In the genomic region with DNA sequence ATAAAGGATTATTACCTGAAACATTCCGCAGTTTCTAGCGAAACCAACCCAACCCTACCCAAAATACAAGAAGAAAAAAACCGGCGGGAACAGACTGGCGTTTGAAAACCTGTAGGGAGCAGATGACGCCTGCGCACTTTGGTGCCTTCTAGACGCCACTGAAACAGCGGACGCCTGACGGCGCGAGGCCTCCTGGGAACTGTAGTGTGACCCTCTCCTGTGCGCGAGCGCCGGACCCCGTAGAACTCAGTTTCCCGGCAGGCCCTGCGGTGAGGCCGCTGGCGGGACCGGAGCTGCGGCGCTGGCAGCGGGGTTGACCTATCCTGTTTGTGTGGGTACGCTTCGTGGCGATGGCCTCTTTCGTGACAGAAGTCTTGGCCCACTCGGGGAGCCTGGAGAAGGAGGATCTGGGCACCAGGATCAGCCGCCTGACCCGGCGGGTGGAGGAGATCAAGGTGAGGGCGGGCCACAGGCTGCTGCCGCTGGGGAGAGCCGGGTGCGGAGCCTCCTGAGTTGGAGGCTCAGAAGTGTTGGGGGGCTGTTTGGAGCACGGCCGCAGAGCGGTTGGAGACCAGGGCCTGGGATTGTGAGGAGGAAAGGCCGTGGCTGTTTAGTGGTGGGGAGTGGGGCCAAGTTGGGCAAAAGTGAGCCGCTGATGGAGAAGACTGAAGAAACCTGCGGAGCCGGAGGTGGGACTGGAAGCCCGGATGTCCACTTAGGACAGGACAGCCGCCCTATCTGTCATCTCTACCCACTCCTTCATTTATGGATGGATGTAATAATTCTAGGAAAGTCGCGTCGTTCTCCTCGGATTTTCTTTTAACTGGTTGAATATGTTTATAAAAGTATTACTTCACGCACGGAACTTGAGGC, we compare ENCODE assay signal across 8 mouse cellular contexts. TPM values are rescaled to one million over a fixed set of nuclear protein-coding genes. Genes with fewer than 3 reads are reported as not detected.
A peak's percentile ranks its signal among the peaks of the same experiment; 100 is the strongest.
DNase-seq lines count a peak whose midpoint lies in the region; ATAC-seq and TF ChIP-seq lines count a peak whose summit lies in the region.

Gene Zw10, plus strand, starts transcription at position 281 of the 873 bp plus-strand sequence.

- under 1% methylated on average over 53 of the region's 53 CpGs for WGBS in forebrain, embryonic 10.5 days
- WGBS in heart, embryonic 15.5 days, result under 1% methylated on average over 53 of the region's 53 CpGs
- under 1% methylated on average over 53 of the region's 53 CpGs for WGBS in liver, embryonic 14.5 days (ENCODE audit: insufficient replicate concordance)
- under 1% methylated on average over 53 of the region's 53 CpGs for WGBS in neural tube, embryonic 11.5 days
- WGBS in stomach, postnatal 0 days, result under 1% methylated on average over 49 of the region's 53 CpGs

- H3K4me3 ChIP-seq in forebrain, embryonic 10.5 days, result peak within 1 kb of the TSS; percentile 90
- peak within 1 kb of the TSS; percentile 88 for H3K4me3 ChIP-seq in heart, embryonic 15.5 days
- peak within 1 kb of the TSS; percentile 89 to 97 for H3K4me3 ChIP-seq in liver, embryonic 14.5 days (ENCODE audit: insufficient read depth in 1 of 2, low read depth in 2 of 2, low read length in 2 of 2)
- peak within 1 kb of the TSS; percentile 76 for H3K4me3 ChIP-seq in neural tube, embryonic 11.5 days (ENCODE audit: low read depth, low read length)
- H3K4me3 ChIP-seq in stomach, postnatal 0 days (ENCODE audit: low read depth, low read length), result peak within 1 kb of the TSS; percentile 89

- H3K4me2 ChIP-seq in heart, embryonic 15.5 days, result peak within 1 kb of the TSS; percentile 56
- peak within 1 kb of the TSS; percentile 90 for H3K4me2 ChIP-seq in liver, embryonic 14.5 days (ENCODE audit: low read depth)
- H3K4me2 ChIP-seq in neural tube, embryonic 11.5 days (ENCODE audit: low read depth), result peak within 1 kb of the TSS; percentile 55
- peak within 1 kb of the TSS; percentile 77 for H3K4me2 ChIP-seq in stomach, postnatal 0 days (replicated peaks; ENCODE audit: low read depth)

- no peak for TF ChIP-seq EP300 in liver, embryonic 14.5 days (IDR thresholded peaks at IDR 0.05; ENCODE audit: low read depth)
- no peak for TF ChIP-seq EP300 in stomach, postnatal 0 days (optimal IDR thresholded peaks at IDR 0.05)

- peaks cover 18% of the 10 kb centered on the region for H3K4me1 ChIP-seq in forebrain, embryonic 10.5 days
- H3K4me1 ChIP-seq in heart, embryonic 15.5 days (replicated peaks), result peaks cover 20% of the 10 kb centered on the region
- peaks cover 9 to 14% of the 10 kb centered on the region in 2 experiments for H3K4me1 ChIP-seq in liver, embryonic 14.5 days (replicated peaks; ENCODE audit: control insufficient read depth in 2 of 2, insufficient read depth in 2 of 2, low read length in 1 of 2)
- H3K4me1 ChIP-seq in neural tube, embryonic 11.5 days (ENCODE audit: control insufficient read depth, insufficient read depth, low read length), result peaks cover 4% of the 10 kb centered on the region; the same call in 1 of the 2 replicates
- no peaks in the 10 kb centered on the region; the same call in 1 of the 2 replicates for H3K4me1 ChIP-seq in stomach, postnatal 0 days (replicated peaks; ENCODE audit: control insufficient read depth, insufficient read depth)

- H3K27me3 ChIP-seq in forebrain, embryonic 10.5 days (ENCODE audit: poor library complexity, severe bottlenecking), result no peaks in the 10 kb centered on the region
- no peaks in the 10 kb centered on the region for H3K27me3 ChIP-seq in heart, embryonic 15.5 days
- H3K27me3 ChIP-seq in liver, embryonic 14.5 days (ENCODE audit: control insufficient read depth, insufficient read depth, low read length), result no peaks in the 10 kb centered on the region
- no peaks in the 10 kb centered on the region for H3K27me3 ChIP-seq in neural tube, embryonic 11.5 days (ENCODE audit: control insufficient read depth, insufficient read depth, low read length)
- H3K27me3 ChIP-seq in stomach, postnatal 0 days (ENCODE audit: control insufficient read depth, insufficient read depth, low read length), result no peaks in the 10 kb centered on the region

- no peaks in the 10 kb centered on the region for H3K9me3 ChIP-seq in forebrain, embryonic 10.5 days
- H3K9me3 ChIP-seq in heart, embryonic 15.5 days (replicated peaks), result no peaks in the 10 kb centered on the region
- no peaks in the 10 kb centered on the region for H3K9me3 ChIP-seq in liver, embryonic 14.5 days (ENCODE audit: control insufficient read depth, low read length)
- H3K9me3 ChIP-seq in neural tube, embryonic 11.5 days (ENCODE audit: control insufficient read depth, low read length), result no peaks in the 10 kb centered on the region
- no peaks in the 10 kb centered on the region for H3K9me3 ChIP-seq in stomach, postnatal 0 days (ENCODE audit: control insufficient read depth, low read length)

- DNase-seq in CD8-positive naive resting alpha-beta T cell, adult 2 months (ENCODE audit: low read depth in 2 of 2, low spot score in 2 of 2), result peak; percentile 76 to 85
- DNase-seq in c-Kit-positive CD71-negative TER-119-negative erythroid progenitor cells, embryonic 14.5 days (ENCODE audit: low read depth), result peak; percentile 85
- peak; percentile 95 for DNase-seq in forebrain, embryonic 10.5 days (ENCODE audit: extremely low spot score, low spot score)
- peak; percentile 95 to 97 for DNase-seq in kidney, postnatal 25 days
- DNase-seq in liver, embryonic 14.5 days (ENCODE audit: low read depth in 3 of 3, low spot score in 3 of 3), result peak; percentile 92 to 93 (median 92)
- peak; percentile 97 for DNase-seq in neural tube, embryonic 11.5 days (ENCODE audit: low spot score)
- peak; percentile 96 for DNase-seq in stomach, postnatal 0 days (ENCODE audit: low spot score)

- no peak for TF ChIP-seq CTCF in liver, embryonic 14.5 days (IDR thresholded peaks at IDR 0.05; ENCODE audit: low read depth)
- TF ChIP-seq CTCF in stomach, postnatal 0 days (IDR thresholded peaks at IDR 0.05; ENCODE audit: low read depth), result no peak; the same call in 1 of the 2 replicates

- H3K9ac ChIP-seq in heart, embryonic 15.5 days, result peak within 1 kb of the TSS; percentile 90
- H3K9ac ChIP-seq in liver, embryonic 14.5 days (replicated peaks), result peak within 1 kb of the TSS; percentile 91
- peak within 1 kb of the TSS; percentile 75 for H3K9ac ChIP-seq in neural tube, embryonic 11.5 days (ENCODE audit: low read length)
- H3K9ac ChIP-seq in stomach, postnatal 0 days (ENCODE audit: low read length), result peak within 1 kb of the TSS; percentile 83

- ATAC-seq in heart, embryonic 15.5 days (replicated peaks; ENCODE audit: insufficient number of reproducible peaks, insufficient read depth, low FRiP score, low read depth), result peak; percentile 97
- peak; percentile 99 for ATAC-seq in liver, embryonic 14.5 days (ENCODE audit: insufficient read depth)
- peak; percentile 99 for ATAC-seq in neural tube, embryonic 11.5 days (ENCODE audit: insufficient read depth, low FRiP score, low TSS enrichment)
- peak; percentile 99 for ATAC-seq in stomach, postnatal 0 days (ENCODE audit: low FRiP score, low TSS enrichment)

- peaks cover 26% of the 10 kb centered on the region for H3K36me3 ChIP-seq in forebrain, embryonic 10.5 days (replicated peaks)
- H3K36me3 ChIP-seq in heart, embryonic 15.5 days, result peaks cover 3% of the 10 kb centered on the region; the same call in 1 of the 2 replicates
- peaks cover 17% of the 10 kb centered on the region for H3K36me3 ChIP-seq in liver, embryonic 14.5 days (replicated peaks; ENCODE audit: control insufficient read depth, insufficient read depth, low read depth)
- H3K36me3 ChIP-seq in neural tube, embryonic 11.5 days (ENCODE audit: control insufficient read depth, insufficient read depth, low read length), result no peaks in the 10 kb centered on the region
- H3K36me3 ChIP-seq in stomach, postnatal 0 days (ENCODE audit: control insufficient read depth, insufficient read depth, low read length), result no peaks in the 10 kb centered on the region

- peak within 1 kb of the TSS; percentile 88 for H3K27ac ChIP-seq in forebrain, embryonic 10.5 days
- H3K27ac ChIP-seq in heart, embryonic 15.5 days, result peak within 1 kb of the TSS; percentile 75
- peak within 1 kb of the TSS; percentile 49 for H3K27ac ChIP-seq in liver, embryonic 14.5 days
- H3K27ac ChIP-seq in neural tube, embryonic 11.5 days (ENCODE audit: low read depth, low read length), result no peak within 1 kb of the TSS
- H3K27ac ChIP-seq in stomach, postnatal 0 days (replicated peaks), result peak within 1 kb of the TSS; percentile 71

RNA-seq across cellular contexts. Expression of gene Zw10, which starts in this region (rescaled TPM):
- 60.5 and 61.9 TPM in 2 replicates for polyA plus RNA-seq in forebrain, embryonic 10.5 days (2016; fragmentation: Nextera tagmentation; extraction: Ambion mirVana)
- polyA plus RNA-seq in heart, embryonic 15.5 days (2015; fragmentation: Nextera tagmentation; extraction: Ambion mirVana), result 20.4 and 25.7 TPM in 2 replicates
- 11.7 and 18.1 TPM in 2 replicates for polyA plus RNA-seq in liver, embryonic 14.5 days (2012; rRNA removed)
- 22.7 and 23.8 TPM in 2 replicates for polyA plus RNA-seq in liver, embryonic 14.5 days (2014; fragmentation: Nextera tagmentation; extraction: Ambion mirVana)
- polyA plus RNA-seq in neural tube, embryonic 11.5 days (2014; fragmentation: Nextera tagmentation; extraction: Ambion mirVana), result 46.6 and 49.9 TPM in 2 replicates
- polyA plus RNA-seq in stomach, postnatal 0 days (2015; fragmentation: Nextera tagmentation; extraction: Ambion mirVana), result 14.1 and 15.1 TPM in 2 replicates
